Mouse (Mus musculus) cerebellum, adult 2 months (tissue): ENCODE results near the gene Gm17606. TPM values are rescaled to one million over a fixed set of nuclear protein-coding genes. Genes with fewer than 3 reads are reported as not detected.
A peak's percentile ranks its signal among the peaks of the same experiment; 100 is the strongest.

ENCODE experiments used
- DNase-seq, 2 experiments: peaks; one replicate each; pipeline ENCODE4 v3.0.0; 2021
- H3K27ac ChIP-seq: fragments of 200-500 bp; 2 replicates; pipeline ENCODE4 v1.5.1; 2012; ENCODE audit warnings: low read length, control low read depth, inconsistent platforms; ENCODE audit not compliant: insufficient read depth
- H3K27me3 ChIP-seq: fragments of 200-500 bp; 2 replicates; pipeline ENCODE4 v1.6.1; 2012; ENCODE audit warnings: inconsistent platforms, mild to moderate bottlenecking, low read length, moderate library complexity; ENCODE audit not compliant: control insufficient read depth, insufficient read depth
- H3K4me1 ChIP-seq: fragments of 200-500 bp; 2 replicates; pipeline ENCODE4 v1.6.1; 2011; ENCODE audit warnings: low read length; ENCODE audit not compliant: control insufficient read depth, insufficient read depth
- H3K4me3 ChIP-seq: fragments of 200-500 bp; replicated peaks from 2 replicates; pipeline ENCODE3; 2011; ENCODE audit warnings: mild to moderate bottlenecking, low read depth, low read length, control low read depth; ENCODE audit not compliant: insufficient read depth
- CTCF ChIP-seq: fragments of 200-500 bp; IDR thresholded peaks from 2 replicates; pipeline ENCODE4 v1.5.1; 2011; ENCODE audit warnings: low read depth, mild to moderate bottlenecking, control low read depth, low read length, moderate library complexity, borderline replicate concordance; ENCODE audit not compliant: insufficient read depth
- POLR2A ChIP-seq: fragments of 200-500 bp; IDR thresholded peaks from 2 replicates; pipeline ENCODE4 v1.6.1; 2011; ENCODE audit warnings: low read length, control low read depth, borderline replicate concordance; ENCODE audit not compliant: insufficient read depth
- WGBS: fragments of 180-500 bp; shearing (Covaris S2); methylation state at CpG from one replicate; pipeline ENCODE4 v1.1.7; 2018; 5-methylcytosine and 5-hydroxymethylcytosine counted together
- polyA plus RNA-seq: library from polyadenylated mRNA; depleted of rRNA; stranded (reverse); fragments of >200 nt; gene quantifications from 2 replicates; pipeline ENCODE4 v1.2.3, GENCODE M21; 2012

Gene Gm17606
- polyA plus RNA-seq, 1 experiment, result not detected

DNA sequence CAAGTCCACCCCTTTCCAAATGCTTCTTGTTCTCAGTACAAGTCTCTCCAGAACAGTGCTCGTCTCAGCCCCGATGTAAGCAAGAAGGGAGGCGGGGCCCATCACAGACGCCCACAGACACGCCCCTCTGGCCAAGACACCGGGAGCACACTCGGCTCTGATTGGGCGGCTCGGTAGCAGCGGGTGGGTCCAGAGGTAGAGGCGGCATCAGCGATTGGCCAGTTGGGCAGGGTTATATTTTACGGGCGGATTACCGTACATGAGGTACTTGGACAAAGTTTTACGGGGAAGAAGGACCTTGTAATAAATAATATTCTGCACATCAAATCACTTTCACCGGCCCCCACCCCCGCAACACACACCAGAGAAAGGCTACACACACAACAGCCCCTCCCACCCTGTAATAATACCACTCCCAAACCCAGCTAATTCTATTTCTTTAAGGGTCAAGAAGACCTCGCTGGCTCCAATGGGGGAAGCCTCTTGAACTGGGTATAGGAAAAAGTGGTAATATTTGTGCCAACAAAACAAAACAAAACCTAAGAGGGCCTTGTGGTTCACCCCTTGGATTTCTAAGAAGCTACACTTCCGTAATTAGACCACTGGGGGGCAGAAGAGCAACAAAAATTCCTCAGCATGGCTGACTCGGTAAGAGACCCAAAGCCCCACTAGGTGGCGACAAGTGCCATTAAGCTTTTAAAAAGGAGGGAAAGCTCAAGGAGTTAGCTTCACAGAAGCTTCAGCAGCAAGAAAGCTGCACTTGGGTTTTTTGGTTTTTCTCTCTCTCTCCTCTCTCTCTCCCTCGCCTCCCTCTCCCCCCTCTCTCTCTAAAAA is 10.1 kb downstream of the Gm17606 start:
- Histone ChIP-seq H3K4me1 (peaks cover 14% of the 10 kb centered on the region), H3K27ac (no peak overlapping the region), H3K4me3 (no peak overlapping the region), H3K27me3 (no peaks in the 10 kb centered on the region)
- peak; percentile 82 to 83 for DNase-seq
- WGBS, result 56% methylated on average over 23 of the region's 23 CpGs
- TF ChIP-seq CTCF (peak; percentile 94), POLR2A (no peak)

DNA sequence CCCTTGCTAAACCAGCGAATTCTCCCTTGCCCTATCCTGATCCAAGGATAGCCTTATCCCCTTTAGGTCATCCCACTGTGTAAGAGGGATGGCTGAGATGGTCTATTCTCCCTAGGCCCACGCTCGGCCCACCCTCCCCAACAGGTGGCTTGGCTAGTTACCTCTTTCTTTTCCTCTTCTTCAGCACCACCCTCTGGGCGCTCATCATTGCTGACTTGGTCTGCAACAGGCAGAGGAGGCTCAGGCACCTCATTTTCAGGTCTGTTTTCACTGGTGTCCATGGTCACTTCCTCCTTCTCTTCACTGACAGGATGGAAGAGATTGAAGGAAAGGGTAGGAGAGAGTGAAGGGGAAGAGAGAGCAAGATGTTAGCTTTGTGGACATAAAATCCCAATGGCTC is 10.8 kb downstream of the Gm17606 start:
- no peak overlapping the region for H3K4me3 ChIP-seq
- WGBS, result 66% methylated on average over 4 of the region's 4 CpGs
- no peak overlapping the region for H3K27ac ChIP-seq
- TF ChIP-seq CTCF (no peak), POLR2A (no peak)
- H3K27me3 ChIP-seq, result no peaks in the 10 kb centered on the region
- no peak for DNase-seq
- peaks cover 14% of the 10 kb centered on the region for H3K4me1 ChIP-seq

DNA sequence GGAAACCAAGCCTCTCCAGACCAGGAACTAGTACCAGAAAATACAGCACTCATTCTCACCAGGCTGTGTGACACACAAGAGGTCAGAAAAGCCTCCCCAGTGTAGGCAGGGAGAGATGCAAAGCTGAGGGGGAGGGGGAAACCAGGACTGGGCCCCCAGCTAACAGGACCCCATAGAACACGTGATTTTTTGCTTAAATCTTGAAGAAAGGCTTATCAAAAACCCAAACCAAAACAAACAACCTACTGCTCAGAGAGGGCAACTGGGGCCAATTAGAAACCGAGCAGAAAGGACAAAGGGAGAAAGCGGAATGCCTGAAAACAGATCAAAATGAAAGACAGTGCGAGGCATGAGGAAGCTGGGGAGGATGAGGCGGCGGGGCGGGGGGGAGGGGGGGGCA is 12.0 kb downstream of the Gm17606 start:
- DNase-seq, result no peak
- peak overlapping the region; percentile 85 for H3K4me3 ChIP-seq
- H3K4me1 ChIP-seq, result peaks cover 14% of the 10 kb centered on the region
- WGBS, result 2% methylated on average over 7 of the region's 7 CpGs
- TF ChIP-seq POLR2A, result no peak
- no peak for TF ChIP-seq CTCF
- no peak overlapping the region for H3K27ac ChIP-seq
- no peaks in the 10 kb centered on the region for H3K27me3 ChIP-seq

DNA sequence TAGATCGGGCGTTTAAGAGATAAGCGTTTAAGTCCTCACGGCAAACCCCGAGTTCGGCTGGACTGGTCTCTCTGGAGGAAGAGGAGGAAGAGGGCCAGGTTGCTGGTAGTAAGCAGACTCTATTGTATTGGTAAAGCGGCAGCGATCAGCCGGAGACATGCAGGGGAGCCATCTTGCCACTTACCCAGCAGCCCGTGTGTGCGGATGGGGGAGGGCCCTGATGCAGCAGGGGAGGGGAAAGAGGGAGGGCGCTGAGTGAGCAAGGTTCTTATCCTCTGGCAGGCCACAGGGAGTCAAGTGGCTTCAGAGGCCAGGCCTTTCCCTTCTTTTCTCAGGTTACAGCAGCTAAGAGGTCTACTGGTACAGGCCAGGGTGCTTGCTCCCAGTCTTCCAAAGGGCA is 12.7 kb downstream of the Gm17606 start:
- Histone ChIP-seq H3K27me3 (no peaks in the 10 kb centered on the region), H3K4me3 (peak overlapping the region; percentile 85), H3K4me1 (peaks cover 12% of the 10 kb centered on the region), H3K27ac (peak overlapping the region; percentile 26; the same call in 1 of the 2 replicates)
- peak; percentile 82 to 86 for DNase-seq
- 2% methylated on average over 12 of the region's 12 CpGs for WGBS
- TF ChIP-seq POLR2A (peak; percentile 72; the same call in 1 of the 2 replicates), CTCF (no peak)

DNA sequence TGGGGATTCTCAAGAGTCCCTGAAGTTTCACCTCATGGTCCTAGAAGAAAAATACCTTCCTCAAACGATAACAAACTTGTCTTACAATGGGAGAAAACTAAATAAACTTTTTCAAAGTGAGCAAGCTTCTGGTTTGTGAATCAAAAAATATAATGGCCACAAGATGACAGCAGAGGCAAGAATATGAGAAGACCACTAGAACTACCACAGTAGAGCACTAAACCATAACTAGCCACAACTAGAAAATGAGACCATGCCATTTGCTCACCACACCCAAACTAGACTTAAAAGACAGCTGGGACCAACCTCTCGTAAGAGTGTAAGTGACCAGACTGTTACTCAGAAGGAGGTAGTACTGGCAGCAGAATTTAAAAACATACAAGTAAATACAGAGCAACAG is 19.3 kb downstream of the Gm17606 start:
- DNase-seq, result no peak
- H3K4me1 ChIP-seq, result no peaks in the 10 kb centered on the region
- TF ChIP-seq POLR2A (no peak), CTCF (no peak)
- no peaks in the 10 kb centered on the region for H3K27me3 ChIP-seq
- WGBS, result 73% methylated on average over 2 of the region's 2 CpGs
- H3K4me3 ChIP-seq, result no peak overlapping the region
- no peak overlapping the region for H3K27ac ChIP-seq

DNA sequence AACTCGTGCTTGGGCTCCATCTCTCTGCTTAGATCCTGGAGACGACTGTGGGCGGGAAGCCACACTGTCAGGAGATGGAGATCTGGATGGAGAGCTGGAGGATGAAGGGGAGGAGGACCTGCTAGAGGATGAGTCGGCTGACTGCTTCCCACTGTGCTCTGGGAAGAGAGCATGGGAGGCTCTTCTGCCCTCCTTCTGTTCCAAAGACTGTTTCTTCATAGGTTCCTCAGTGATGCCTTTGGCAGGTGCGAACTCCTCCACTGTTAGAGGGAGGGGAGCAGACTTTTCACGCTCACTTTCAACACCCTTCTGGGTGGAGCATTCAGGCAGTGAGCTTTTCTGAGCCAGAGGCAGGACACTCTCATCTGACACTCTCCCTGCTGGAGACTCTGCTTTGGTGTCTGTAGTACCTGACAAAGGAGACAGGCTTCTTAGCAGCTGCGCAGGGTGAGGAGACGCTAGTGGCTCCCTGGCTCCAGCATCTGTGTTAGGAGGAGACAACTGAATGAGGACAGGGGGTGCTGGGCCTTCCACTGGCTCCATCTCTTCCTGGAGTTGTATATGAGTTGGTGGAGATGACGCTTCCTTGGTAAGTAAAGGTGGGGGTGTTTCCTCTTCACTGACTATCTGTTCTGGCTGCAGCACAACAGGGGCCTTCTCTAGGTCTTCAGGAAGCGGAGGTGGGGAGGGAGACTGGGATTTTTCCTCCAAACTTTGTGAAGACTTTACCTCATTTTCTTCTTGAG is 23.9 kb downstream of the Gm17606 start:
- no peak overlapping the region for H3K27ac ChIP-seq
- 86% methylated on average over 10 of the region's 10 CpGs for WGBS
- DNase-seq, result peak in 1 of 2 experiments; percentile 38

DNA sequence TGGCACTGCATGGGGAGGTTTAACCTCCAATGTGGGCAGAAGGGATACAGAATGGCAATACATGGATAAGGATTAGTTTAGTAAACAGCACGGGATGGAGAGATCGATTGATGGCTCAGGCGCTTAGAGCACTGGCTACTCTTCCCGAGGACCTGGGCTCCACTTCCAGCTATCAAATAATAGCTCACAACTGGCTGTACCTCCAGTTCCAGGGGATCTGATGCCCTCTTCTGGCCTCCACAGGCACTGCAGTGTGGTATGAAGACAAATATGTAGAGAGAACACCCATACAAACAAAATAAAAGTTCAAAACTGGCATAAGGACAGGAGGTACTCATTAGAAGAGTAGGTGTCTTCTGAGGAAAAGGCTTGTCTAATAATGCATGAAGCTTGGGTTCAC is 28.6 kb downstream of the Gm17606 start:
- TF ChIP-seq CTCF (peak; percentile 59), POLR2A (no peak)
- Histone ChIP-seq H3K4me1 (no peaks in the 10 kb centered on the region), H3K4me3 (no peak overlapping the region), H3K27ac (no peak overlapping the region), H3K27me3 (no peaks in the 10 kb centered on the region)
- 65% methylated on average over 4 of the region's 4 CpGs for WGBS
- DNase-seq, result peak in 1 of 2 experiments; percentile 62

More for the DNA sequence above, 23.9 kb downstream of the Gm17606 start:
- TF ChIP-seq CTCF (no peak), POLR2A (no peak)
- no peaks in the 10 kb centered on the region for H3K4me1 ChIP-seq
- H3K4me3 ChIP-seq, result no peak overlapping the region
- H3K27me3 ChIP-seq, result no peaks in the 10 kb centered on the region

DNA sequence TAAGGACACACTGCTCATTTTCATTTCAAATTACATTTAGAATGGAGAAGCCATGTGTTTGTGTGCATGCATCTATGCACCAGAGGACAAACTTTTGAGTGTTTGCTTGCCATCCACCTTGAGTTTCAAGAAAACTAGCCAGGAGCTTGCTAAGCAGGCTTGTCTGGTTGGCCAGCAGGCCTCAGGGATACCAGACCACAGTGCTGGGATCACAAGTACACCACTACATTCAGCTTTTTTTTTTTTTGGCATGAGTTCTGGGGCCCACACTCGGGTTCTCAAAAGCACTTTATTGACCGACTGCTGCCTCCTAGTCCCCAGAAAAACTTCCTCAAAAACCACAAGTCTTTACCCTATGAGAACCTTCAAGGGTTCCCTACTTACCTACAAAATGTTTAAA is 33.6 kb downstream of the Gm17606 start:
- Histone ChIP-seq H3K4me1 (peaks cover 6% of the 10 kb centered on the region; the same call in 1 of the 2 replicates), H3K27me3 (no peaks in the 10 kb centered on the region), H3K4me3 (no peak overlapping the region), H3K27ac (no peak overlapping the region)
- no peak for DNase-seq
- 39% methylated on average over 2 of the region's 2 CpGs for WGBS
- no peak for TF ChIP-seq POLR2A
- no peak for TF ChIP-seq CTCF
